Mouse (Mus musculus): ENCODE results near the gene Slc16a2. TPM values are rescaled to one million over a fixed set of nuclear protein-coding genes. Genes with fewer than 3 reads are reported as not detected.
"Not testable (repeated sequence)": the region's sequence is repeated elsewhere in the genome, so short reads cannot be mapped to it uniquely, and the experiment has no call there.

Slc16a2 gene
- polyA plus RNA-seq, 1 experiment from 2014 or later: 29.8 TPM

- H3K27ac ChIP-seq (ENCODE audit: low read length): peak overlapping the region; percentile 85; the same call in 1 of the 2 replicates
- 22% methylated on average over 10 of the region's 10 CpGs for WGBS
- peak overlapping the region; percentile 80 for H3K4me2 ChIP-seq (ENCODE audit: low read length)
- ATAC-seq: 0 out of 2 replicates have a peak, but pooled peaks have one; percentile 0
- H3K27me3 ChIP-seq (ENCODE audit: control insufficient read depth, insufficient read depth, low read depth, low read length): peaks cover 44% of the 10 kb centered on the region
- H3K36me3 ChIP-seq (ENCODE audit: control insufficient read depth, insufficient read depth, low read length): no peaks in the 10 kb centered on the region
- H3K9ac ChIP-seq (ENCODE audit: low read depth, low read length): peak overlapping the region; percentile 62; the same call in 1 of the 2 replicates
- peak overlapping the region; percentile 47 for H3K4me3 ChIP-seq (ENCODE audit: low read depth, low read length)
- H3K9me3 ChIP-seq (replicated peaks; ENCODE audit: control insufficient read depth, low read length, poor library complexity, severe bottlenecking): no peaks in the 10 kb centered on the region
- H3K4me1 ChIP-seq (ENCODE audit: control insufficient read depth, insufficient read depth, low read length): peaks cover 10% of the 10 kb centered on the region
Measured at GRCm38 (mm10) chrX:103694381-103694780, 127.4 kb downstream of the Slc16a2 start.

- no peak overlapping the region for H3K27ac ChIP-seq (ENCODE audit: low read length)
- no peak overlapping the region for H3K4me3 ChIP-seq (ENCODE audit: low read depth, low read length)
- no peaks in the 10 kb centered on the region for H3K9me3 ChIP-seq (replicated peaks; ENCODE audit: control insufficient read depth, low read length, poor library complexity, severe bottlenecking)
- peaks cover 51% of the 10 kb centered on the region for H3K27me3 ChIP-seq (ENCODE audit: control insufficient read depth, insufficient read depth, low read depth, low read length)
- no peaks in the 10 kb centered on the region for H3K36me3 ChIP-seq (ENCODE audit: control insufficient read depth, insufficient read depth, low read length)
- H3K4me2 ChIP-seq (ENCODE audit: low read length): no peak overlapping the region
- 86% methylated on average over 5 of the region's 5 CpGs for WGBS
- no peak for ATAC-seq
- H3K9ac ChIP-seq (ENCODE audit: low read depth, low read length): no peak overlapping the region
- peaks cover 10% of the 10 kb centered on the region for H3K4me1 ChIP-seq (ENCODE audit: control insufficient read depth, insufficient read depth, low read length)
Measured at GRCm38 (mm10) chrX:103692916-103693315, 128.9 kb downstream of the Slc16a2 start.

DNA sequence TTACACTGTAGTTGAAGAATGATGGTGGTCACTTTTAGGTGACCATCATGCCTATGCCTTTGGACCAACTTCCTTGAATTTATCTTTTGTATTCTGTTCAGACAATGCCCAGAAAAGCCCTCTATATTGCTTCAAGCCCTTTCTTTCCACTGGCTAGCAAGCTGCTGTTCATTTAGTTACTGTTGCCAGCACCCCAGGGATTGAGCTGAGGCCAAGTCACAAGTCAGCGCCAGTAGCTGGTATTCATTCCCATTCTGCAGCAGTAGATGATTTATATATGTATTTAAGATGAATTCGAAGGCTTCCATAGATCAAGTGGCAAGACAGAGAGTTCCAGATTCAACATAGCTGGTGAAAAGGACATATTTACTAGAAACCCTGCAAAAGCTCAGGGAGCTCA is 133.2 kb downstream of the Slc16a2 start:
- no peak overlapping the region for H3K9ac ChIP-seq (ENCODE audit: low read depth, low read length)
- no peak for ATAC-seq
- H3K27me3 ChIP-seq (ENCODE audit: control insufficient read depth, insufficient read depth, low read depth, low read length): peaks cover 42% of the 10 kb centered on the region
- H3K4me2 ChIP-seq (ENCODE audit: low read length): no peak overlapping the region
- 87% methylated on average over 2 of the region's 2 CpGs for WGBS
- H3K9me3 ChIP-seq (replicated peaks; ENCODE audit: control insufficient read depth, low read length, poor library complexity, severe bottlenecking): no peaks in the 10 kb centered on the region
- H3K4me1 ChIP-seq (ENCODE audit: control insufficient read depth, insufficient read depth, low read length): no peaks in the 10 kb centered on the region
- H3K36me3 ChIP-seq (ENCODE audit: control insufficient read depth, insufficient read depth, low read length): no peaks in the 10 kb centered on the region
- H3K4me3 ChIP-seq (ENCODE audit: low read depth, low read length): no peak overlapping the region
- no peak overlapping the region for H3K27ac ChIP-seq (ENCODE audit: low read length)

- no peak for ATAC-seq
- Histone ChIP-seq H3K36me3 (ENCODE audit: control insufficient read depth, insufficient read depth, low read length) (no peaks in the 10 kb centered on the region), H3K4me3 (ENCODE audit: low read depth, low read length) (no peak overlapping the region), H3K9me3 (replicated peaks; ENCODE audit: control insufficient read depth, low read length, poor library complexity, severe bottlenecking) (no peaks in the 10 kb centered on the region), H3K27ac (ENCODE audit: low read length) (no peak overlapping the region), H3K4me1 (ENCODE audit: control insufficient read depth, insufficient read depth, low read length) (no peaks in the 10 kb centered on the region), H3K4me2 (ENCODE audit: low read length) (no peak overlapping the region), H3K27me3 (ENCODE audit: control insufficient read depth, insufficient read depth, low read depth, low read length) (peaks cover 5% of the 10 kb centered on the region; the same call in 1 of the 2 replicates), H3K9ac (ENCODE audit: low read depth, low read length) (no peak overlapping the region)
- WGBS: 30% methylated on average over 2 of the region's 2 CpGs
Measured at GRCm38 (mm10) chrX:103674674-103675073, 147.1 kb downstream of the Slc16a2 start.

DNA sequence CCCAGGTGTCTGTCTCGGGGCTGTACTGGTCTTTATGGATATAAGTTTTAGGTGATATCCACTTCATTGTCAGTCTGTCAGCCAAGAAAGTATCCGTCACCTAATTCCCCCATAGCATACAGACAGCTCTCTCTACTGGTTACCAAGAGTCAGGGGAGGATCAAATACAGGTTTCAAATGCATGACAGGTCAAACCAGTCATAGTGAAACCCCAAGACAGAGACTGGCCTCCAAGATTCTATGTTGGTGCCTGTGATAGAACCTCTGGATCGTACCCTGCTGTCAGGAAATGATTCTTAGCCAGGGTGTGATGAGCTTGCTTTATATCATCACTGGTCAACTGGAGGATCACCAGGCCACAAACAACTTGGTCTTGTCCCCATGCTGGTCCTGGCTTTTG is 148.0 kb downstream of the Slc16a2 start:
- Histone ChIP-seq H3K4me1 (ENCODE audit: control insufficient read depth, insufficient read depth, low read length) (no peaks in the 10 kb centered on the region), H3K27ac (ENCODE audit: low read length) (no peak overlapping the region), H3K36me3 (ENCODE audit: control insufficient read depth, insufficient read depth, low read length) (no peaks in the 10 kb centered on the region), H3K9me3 (replicated peaks; ENCODE audit: control insufficient read depth, low read length, poor library complexity, severe bottlenecking) (no peaks in the 10 kb centered on the region), H3K9ac (ENCODE audit: low read depth, low read length) (no peak overlapping the region), H3K4me2 (ENCODE audit: low read length) (no peak overlapping the region), H3K4me3 (ENCODE audit: low read depth, low read length) (no peak overlapping the region), H3K27me3 (ENCODE audit: control insufficient read depth, insufficient read depth, low read depth, low read length) (peaks cover 3% of the 10 kb centered on the region; the same call in 1 of the 2 replicates)
- 83% methylated on average over 3 of the region's 3 CpGs for WGBS
- no peak for ATAC-seq

GRCm38 (mm10) chrX:103670245-103670644 is 151.5 kb downstream of the Slc16a2 start:
- H3K27me3 ChIP-seq (ENCODE audit: control insufficient read depth, insufficient read depth, low read depth, low read length): peaks cover 3% of the 10 kb centered on the region
- no peak overlapping the region for H3K4me3 ChIP-seq (ENCODE audit: low read depth, low read length)
- no peak overlapping the region for H3K27ac ChIP-seq (ENCODE audit: low read length)
- no peaks in the 10 kb centered on the region for H3K4me1 ChIP-seq (ENCODE audit: control insufficient read depth, insufficient read depth, low read length)
- no peak for ATAC-seq
- no peak overlapping the region for H3K4me2 ChIP-seq (ENCODE audit: low read length)
- no peak overlapping the region for H3K9ac ChIP-seq (ENCODE audit: low read depth, low read length)
- no peaks in the 10 kb centered on the region for H3K36me3 ChIP-seq (ENCODE audit: control insufficient read depth, insufficient read depth, low read length)
- no peaks in the 10 kb centered on the region for H3K9me3 ChIP-seq (replicated peaks; ENCODE audit: control insufficient read depth, low read length, poor library complexity, severe bottlenecking)

GRCm38 (mm10) chrX:103664445-103664844 is 157.3 kb downstream of the Slc16a2 start:
- not testable (repeated sequence) for H3K27ac ChIP-seq (ENCODE audit: low read length); H3K4me2 ChIP-seq (ENCODE audit: low read length); H3K9ac ChIP-seq (ENCODE audit: low read depth, low read length); H3K36me3 ChIP-seq (ENCODE audit: control insufficient read depth, insufficient read depth, low read length); H3K9me3 ChIP-seq (replicated peaks; ENCODE audit: control insufficient read depth, low read length, poor library complexity, severe bottlenecking); H3K4me1 ChIP-seq (ENCODE audit: control insufficient read depth, insufficient read depth, low read length); ATAC-seq; H3K4me3 ChIP-seq (ENCODE audit: low read depth, low read length); H3K27me3 ChIP-seq (ENCODE audit: control insufficient read depth, insufficient read depth, low read depth, low read length)
- 95% methylated on average over 10 of the region's 10 CpGs for WGBS

GRCm38 (mm10) chrX:103658985-103659384 is 162.8 kb downstream of the Slc16a2 start:
- Histone ChIP-seq H3K36me3 (ENCODE audit: control insufficient read depth, insufficient read depth, low read length) (no peaks in the 10 kb centered on the region), H3K27me3 (ENCODE audit: control insufficient read depth, insufficient read depth, low read depth, low read length) (peaks cover 10% of the 10 kb centered on the region), H3K9ac (ENCODE audit: low read depth, low read length) (no peak overlapping the region), H3K4me2 (ENCODE audit: low read length) (no peak overlapping the region), H3K4me1 (ENCODE audit: control insufficient read depth, insufficient read depth, low read length) (no peaks in the 10 kb centered on the region; the same call in 1 of the 2 replicates), H3K9me3 (replicated peaks; ENCODE audit: control insufficient read depth, low read length, poor library complexity, severe bottlenecking) (no peaks in the 10 kb centered on the region), H3K4me3 (ENCODE audit: low read depth, low read length) (no peak overlapping the region), H3K27ac (ENCODE audit: low read length) (no peak overlapping the region)
- peak; percentile 66 for ATAC-seq
- WGBS: 33% methylated on average over 3 of the region's 4 CpGs

DNA sequence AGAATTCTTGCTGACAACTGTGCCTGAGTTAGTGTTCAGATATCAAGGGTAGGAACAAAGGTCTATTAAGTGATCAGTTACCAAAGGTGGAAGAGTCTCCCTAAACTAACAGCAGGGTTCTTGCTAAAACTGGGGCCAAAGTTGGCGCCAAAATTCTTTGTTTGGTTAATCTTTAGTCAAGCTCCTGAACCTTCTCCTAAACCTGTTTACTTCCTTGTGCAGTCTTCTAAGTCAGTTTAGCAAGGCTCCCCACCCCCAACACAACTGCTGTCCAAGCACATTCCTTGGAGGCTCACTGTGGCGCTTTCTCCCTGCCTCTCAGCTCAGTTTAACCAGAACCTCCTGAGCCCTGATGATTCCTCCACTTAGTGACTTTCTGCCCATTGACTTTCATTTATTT is 168.8 kb downstream of the Slc16a2 start:
- no peak for ATAC-seq
- H3K27ac ChIP-seq (ENCODE audit: low read length): no peak overlapping the region
- no peak overlapping the region for H3K4me2 ChIP-seq (ENCODE audit: low read length)
- no peaks in the 10 kb centered on the region for H3K9me3 ChIP-seq (replicated peaks; ENCODE audit: control insufficient read depth, low read length, poor library complexity, severe bottlenecking)
- peaks cover 6% of the 10 kb centered on the region for H3K27me3 ChIP-seq (ENCODE audit: control insufficient read depth, insufficient read depth, low read depth, low read length)
- H3K36me3 ChIP-seq (ENCODE audit: control insufficient read depth, insufficient read depth, low read length): no peaks in the 10 kb centered on the region
- 27% methylated on average over 2 of the region's 2 CpGs for WGBS
- H3K9ac ChIP-seq (ENCODE audit: low read depth, low read length): no peak overlapping the region
- no peak overlapping the region for H3K4me3 ChIP-seq (ENCODE audit: low read depth, low read length)
- H3K4me1 ChIP-seq (ENCODE audit: control insufficient read depth, insufficient read depth, low read length): no peaks in the 10 kb centered on the region

Measured in midbrain, embryonic 16.5 days (tissue).